14 mouse cellular contexts compared by ENCODE assay signal in genomic region chr11:7226200-7226599, GRCm38 (mm10). TPM values are rescaled to one million over a fixed set of nuclear protein-coding genes. Genes with fewer than 3 reads are reported as not detected.
A peak's percentile ranks its signal among the peaks of the same experiment; 100 is the strongest.
DNase-seq lines count a peak whose midpoint lies in the region; ATAC-seq and TF ChIP-seq lines count a peak whose summit lies in the region.
"Had no signal": no experiment of that assay in that cellular context is flagged by ENCODE, and none has a peak within 500 bp of the region (broad histone marks: within the 10 kb centered on the region; RNA-seq: fewer than 3 reads in every experiment).

No protein-coding gene starts in this region.

- H3K27me3 ChIP-seq in midbrain, postnatal 0 days (ENCODE audit: insufficient read depth, low read length) = no peaks in the 10 kb centered on the region
- no peaks in the 10 kb centered on the region for H3K27me3 ChIP-seq in midbrain, embryonic 14.5 days (ENCODE audit: control insufficient read depth, insufficient read depth, low read length)
- H3K27me3 ChIP-seq: CH12.LX; heart, embryonic 13.5 days had no signal

- 74% methylated on average over 2 of the region's 2 CpGs for WGBS in midbrain, postnatal 0 days
- 79% methylated on average over 2 of the region's 2 CpGs for WGBS in midbrain, embryonic 14.5 days

- H3K4me2 ChIP-seq in midbrain, postnatal 0 days (ENCODE audit: low read depth, low read length, poor library complexity, severe bottlenecking) = no peak overlapping the region
- H3K4me2 ChIP-seq in midbrain, embryonic 14.5 days (ENCODE audit: low read length) = no peak overlapping the region
- H3K4me2 ChIP-seq: heart, embryonic 13.5 days had no signal

- no peak overlapping the region for H3K4me3 ChIP-seq in midbrain, postnatal 0 days (ENCODE audit: low read depth, low read length)
- no peak overlapping the region for H3K4me3 ChIP-seq in midbrain, embryonic 14.5 days (replicated peaks; ENCODE audit: low read depth, low read length)
- H3K4me3 ChIP-seq: heart, embryonic 13.5 days had no signal

- no peak for ATAC-seq in midbrain, postnatal 0 days (ENCODE audit: low FRiP score)
- ATAC-seq in midbrain, embryonic 14.5 days (ENCODE audit: low FRiP score, low TSS enrichment) = no peak

- no peak overlapping the region for H3K27ac ChIP-seq in midbrain, postnatal 0 days (ENCODE audit: low read depth, low read length)
- H3K27ac ChIP-seq in midbrain, embryonic 14.5 days (replicated peaks; ENCODE audit: low read depth, low read length) = no peak overlapping the region
- H3K27ac ChIP-seq: heart, embryonic 13.5 days; liver, embryonic 14.5 days had no signal

- no peak overlapping the region for H3K9ac ChIP-seq in midbrain, postnatal 0 days (replicated peaks; ENCODE audit: low read length, poor library complexity, severe bottlenecking)
- no peak overlapping the region for H3K9ac ChIP-seq in midbrain, embryonic 14.5 days (replicated peaks; ENCODE audit: low read length)
- H3K9ac ChIP-seq: heart, embryonic 13.5 days; liver, embryonic 14.5 days had no signal

- intact Hi-C loops in gastrocnemius, postnatal 14 days (cut with DNase I; ENCODE audit: low total_unique reads) = no loop called here
- intact Hi-C loops in gastrocnemius, postnatal 36 days (cut with DNase I) = no loop called here

- DNase-seq in gastrocnemius, postnatal 14 days = peak; percentile 16
- DNase-seq in gastrocnemius, postnatal 36 days = no peak
- peak; percentile 40 for DNase-seq in midbrain, postnatal 0 days (ENCODE audit: low spot score)
- DNase-seq in midbrain, embryonic 14.5 days = no peak
- peak; percentile 47 to 55 for DNase-seq in layer of hippocampus, postnatal 10 days (ENCODE audit: low spot score in 2 of 2)
- no peak for DNase-seq in thymus, postnatal 14 days
- DNase-seq in urinary bladder, postnatal 25 days (ENCODE audit: low spot score) = no peak
- DNase-seq: adrenal gland, postnatal 25 days; cerebellum, adult 9-11 months had no signal

- H3K36me3 ChIP-seq in midbrain, postnatal 0 days (ENCODE audit: insufficient read depth, low read length) = no peaks in the 10 kb centered on the region
- H3K36me3 ChIP-seq in midbrain, embryonic 14.5 days (ENCODE audit: control insufficient read depth, insufficient read depth, low read length) = no peaks in the 10 kb centered on the region
- H3K36me3 ChIP-seq: heart, embryonic 13.5 days had no signal

- H3K4me1 ChIP-seq in midbrain, postnatal 0 days (ENCODE audit: insufficient read depth, low read length) = no peaks in the 10 kb centered on the region
- H3K4me1 ChIP-seq in midbrain, embryonic 14.5 days (ENCODE audit: control insufficient read depth, insufficient read depth, low read length) = no peaks in the 10 kb centered on the region
- H3K4me1 ChIP-seq: heart, embryonic 13.5 days had no signal

- no peaks in the 10 kb centered on the region for H3K9me3 ChIP-seq in midbrain, postnatal 0 days (ENCODE audit: low read length)
- no peaks in the 10 kb centered on the region for H3K9me3 ChIP-seq in midbrain, embryonic 14.5 days (ENCODE audit: control insufficient read depth, low read length)
- H3K9me3 ChIP-seq: heart, embryonic 13.5 days had no signal

- TF ChIP-seq CTCF in midbrain, postnatal 0 days (IDR thresholded peaks at IDR 0.05) = no peak

RNA-seq across cellular contexts. Expression of gene Igfbp3, which starts 12.5 kb away (rescaled TPM):
- 10 to 100 TPM; 58.5 to 67.5 TPM for total RNA-seq in gastrocnemius, postnatal 14 days (2021)
- 10 to 100 TPM; 14.3 to 15.2 TPM for total RNA-seq in gastrocnemius, postnatal 36 days (2021)
- 33.6 and 38.0 TPM in 2 replicates for total RNA-seq in midbrain, postnatal 0 days (2014; rRNA removed)
- polyA plus RNA-seq in midbrain, postnatal 0 days (2015; fragmentation: Nextera tagmentation; extraction: Ambion mirVana) = 19.4 and 21.0 TPM in 2 replicates
- polyA plus RNA-seq in midbrain, embryonic 14.5 days (2014; fragmentation: Nextera tagmentation; extraction: Ambion mirVana) = 9.4 and 13.3 TPM in 2 replicates
- 10 to 100 TPM; 22.4 to 28.8 TPM for total RNA-seq in layer of hippocampus, postnatal 10 days (2021)
- total RNA-seq: CH12.LX; megakaryocyte progenitor cell, adult 5-6 weeks had no signal

RNA-seq across cellular contexts. Expression of gene Igfbp1, which starts 28.6 kb away (rescaled TPM):
- not detected for total RNA-seq in gastrocnemius, postnatal 14 days (2021)
- total RNA-seq in gastrocnemius, postnatal 36 days (2021) = not detected
- total RNA-seq in midbrain, postnatal 0 days (2014; rRNA removed) = not detected in 2 replicates
- 0.11 TPM in 1 of 2 replicates, not detected in the other for polyA plus RNA-seq in midbrain, postnatal 0 days (2015; fragmentation: Nextera tagmentation; extraction: Ambion mirVana)
- 0.13 TPM in 2 replicates for polyA plus RNA-seq in midbrain, embryonic 14.5 days (2014; fragmentation: Nextera tagmentation; extraction: Ambion mirVana)
- total RNA-seq in layer of hippocampus, postnatal 10 days (2021) = under 1 TPM in 1 of 2 experiments, not detected in 1; 0.42 TPM
- total RNA-seq: adrenal gland, postnatal 25 days; CH12.LX; megakaryocyte progenitor cell, adult 5-6 weeks had no signal

RNA-seq across cellular contexts. Expression of gene Gm11985, which starts 37.8 kb away (rescaled TPM):
- not detected for total RNA-seq in gastrocnemius, postnatal 14 days (2021)
- total RNA-seq in gastrocnemius, postnatal 36 days (2021) = not detected
- total RNA-seq in midbrain, postnatal 0 days (2014; rRNA removed) = not detected in 2 replicates
- polyA plus RNA-seq in midbrain, postnatal 0 days (2015; fragmentation: Nextera tagmentation; extraction: Ambion mirVana) = not detected in 2 replicates
- polyA plus RNA-seq in midbrain, embryonic 14.5 days (2014; fragmentation: Nextera tagmentation; extraction: Ambion mirVana) = not detected in 2 replicates
- total RNA-seq in layer of hippocampus, postnatal 10 days (2021) = not detected
- total RNA-seq: adrenal gland, postnatal 25 days; CH12.LX; megakaryocyte progenitor cell, adult 5-6 weeks had no signal
- polyA plus RNA-seq: heart, embryonic 13.5 days; large intestine, adult 2 months; liver, embryonic 14.5 days had no signal

Comparison
In these comparisons a context has a peak if more than half of its experiments do, and no peak if none do; other contexts are left out.
1. DNase-seq: peak in gastrocnemius, postnatal 14 days (single experiment), midbrain, postnatal 0 days (single experiment) and layer of hippocampus, postnatal 10 days (2 of 2); none in gastrocnemius, postnatal 36 days (0 of 2), midbrain, embryonic 14.5 days (single experiment), thymus, postnatal 14 days (single experiment) and urinary bladder, postnatal 25 days (single experiment).